Mouse (Mus musculus) layer of hippocampus, postnatal 25 days (tissue): Measurements from ENCODE around the gene Pla2g2d. TPM values are rescaled to one million over a fixed set of nuclear protein-coding genes. Genes with fewer than 3 reads are reported as not detected.
A peak's percentile ranks its signal among the peaks of the same experiment; 100 is the strongest.

Experiments
- DNase-seq, 2 experiments: peaks; one replicate each; pipeline ENCODE4 v3.0.0; 2022; ENCODE audit warnings: mixed read lengths in 2 of 2, low spot score in 1 of 2; ENCODE audit errors: extremely low spot score in 1 of 2
- total RNA-seq, 2 experiments: library from RNA; stranded (reverse); gene quantifications; 2 replicates each; pipeline ENCODE4 v1.2.3; 2021

The Pla2g2d gene
- total RNA-seq, 2 experiments from 2014 or later: 0.28 to 0.54 TPM

- no peak for DNase-seq
These were observed 2.2 kb downstream of the Pla2g2d start for GRCm38 (mm10) chr4:138777417-138778407.

- DNase-seq: no peak
These were observed 4.8 kb downstream of the Pla2g2d start for GRCm38 (mm10) chr4:138780300-138780699.

DNA sequence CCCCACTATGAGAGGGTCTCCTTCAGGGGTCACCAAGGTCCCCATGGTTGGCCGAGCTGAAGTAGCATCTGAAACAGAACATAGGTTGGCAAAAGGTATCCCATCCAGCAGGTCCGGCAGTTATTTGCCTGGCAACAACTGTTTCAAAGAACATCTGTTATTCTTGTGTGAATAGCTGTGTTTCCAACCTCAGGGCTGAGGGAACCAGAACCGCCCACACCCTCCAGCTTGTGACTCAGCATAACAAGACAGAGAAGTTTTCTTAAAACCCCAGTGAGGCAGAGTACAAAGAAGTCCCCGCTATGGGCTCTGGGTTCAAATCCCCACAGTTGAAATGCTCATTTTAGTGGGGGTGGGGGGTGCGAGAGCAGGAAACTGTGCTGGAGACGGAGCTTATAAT lies 6.6 kb downstream of the Pla2g2d start:
- peak in 1 of 2 experiments; percentile 22 for DNase-seq

- no peak for DNase-seq
These were observed 10.2 kb downstream of the Pla2g2d start for GRCm38 (mm10) chr4:138785721-138786120.

DNA sequence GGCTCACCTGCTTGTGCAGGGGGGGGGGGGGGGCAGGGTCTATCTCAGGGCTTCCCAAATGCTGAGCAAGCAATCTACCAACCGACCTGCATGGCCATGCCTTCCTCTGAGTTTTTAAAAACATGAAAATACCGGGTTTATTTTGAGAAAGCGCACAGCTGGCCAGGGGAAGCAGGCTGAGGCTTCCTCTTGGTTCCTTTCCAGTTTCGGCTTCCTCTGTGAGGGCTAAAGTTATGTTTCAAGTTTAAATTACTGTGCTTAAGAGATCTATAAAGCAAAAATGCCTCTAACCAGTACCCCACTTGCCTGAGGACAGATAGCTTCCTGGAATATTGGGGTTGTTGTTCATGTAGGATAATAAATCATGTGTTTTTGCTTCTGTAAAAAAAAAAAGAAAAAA lies 10.6 kb downstream of the Pla2g2d start:
- no peak for DNase-seq

DNA sequence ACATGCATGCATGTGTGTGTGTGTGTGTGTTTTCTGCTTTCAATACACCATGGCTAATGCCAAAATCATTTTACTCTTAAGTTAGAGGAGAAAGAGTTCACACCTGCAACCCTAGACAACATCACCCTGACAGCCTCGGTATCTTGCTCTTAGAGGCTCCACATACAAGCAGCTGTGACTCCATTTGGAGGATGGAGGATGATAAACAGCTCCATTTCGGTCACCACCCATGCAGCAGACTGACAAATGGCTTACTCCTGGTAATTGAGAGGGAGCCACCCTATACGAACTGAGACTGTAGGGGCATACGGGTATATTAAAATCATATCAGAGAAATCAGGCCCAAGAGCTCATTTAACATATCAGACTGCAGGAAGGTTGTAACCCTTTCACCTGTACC lies 12.8 kb downstream of the Pla2g2d start:
- no peak for DNase-seq

GRCm38 (mm10) chr4:138791452-138791851 lies 15.9 kb downstream of the Pla2g2d start:
- DNase-seq: no peak

- no peak for DNase-seq
These were observed 17.1 kb downstream of the Pla2g2d start for GRCm38 (mm10) chr4:138792599-138792998.

GRCm38 (mm10) chr4:138793276-138793675 lies 17.7 kb downstream of the Pla2g2d start:
- DNase-seq: peak; percentile 44 to 69

GRCm38 (mm10) chr4:138794344-138794743 lies 18.8 kb downstream of the Pla2g2d start:
- no peak for DNase-seq

GRCm38 (mm10) chr4:138796513-138797216 lies 21.1 kb downstream of the Pla2g2d start:
- DNase-seq: no peak

DNA sequence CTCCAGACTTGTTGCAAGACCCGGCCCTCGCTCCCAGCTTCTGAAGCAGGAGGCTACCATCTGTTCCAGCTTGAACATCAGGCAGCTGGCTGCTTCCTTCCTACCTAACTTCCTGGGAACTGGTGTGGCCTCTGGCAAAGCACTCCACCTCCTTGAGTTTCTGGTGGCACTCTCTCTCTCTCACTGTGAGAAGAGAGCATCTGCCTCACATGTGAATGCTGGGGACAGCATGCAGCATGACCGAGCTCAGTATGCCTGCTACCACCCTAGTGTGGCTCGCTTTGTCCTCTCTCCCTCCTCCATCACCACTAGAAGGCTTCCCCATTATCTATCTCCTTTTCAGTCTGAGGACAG lies 21.7 kb downstream of the Pla2g2d start:
- DNase-seq: no peak

GRCm38 (mm10) chr4:138800134-138800744 lies 24.7 kb downstream of the Pla2g2d start:
- DNase-seq: no peak

DNA sequence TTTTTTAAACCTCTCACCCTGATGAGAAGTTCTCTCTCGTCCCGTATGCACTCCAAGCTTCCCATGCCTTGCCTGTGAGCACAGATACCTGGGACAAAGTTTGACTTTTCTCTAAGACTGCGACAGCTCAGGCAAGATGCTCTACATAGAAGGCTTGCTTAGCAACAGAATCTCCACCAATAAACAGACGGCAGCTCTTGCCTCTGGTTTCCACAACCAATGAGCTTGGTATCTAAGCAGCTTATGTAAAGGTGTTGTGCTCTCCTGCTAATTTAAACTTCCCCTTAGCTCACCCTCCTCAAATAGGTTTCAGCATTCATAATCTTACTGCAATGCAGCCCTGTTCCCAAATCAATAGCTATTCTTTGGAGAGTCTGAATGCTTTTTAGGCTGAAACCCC lies 26.1 kb downstream of the Pla2g2d start:
- DNase-seq: no peak

DNA sequence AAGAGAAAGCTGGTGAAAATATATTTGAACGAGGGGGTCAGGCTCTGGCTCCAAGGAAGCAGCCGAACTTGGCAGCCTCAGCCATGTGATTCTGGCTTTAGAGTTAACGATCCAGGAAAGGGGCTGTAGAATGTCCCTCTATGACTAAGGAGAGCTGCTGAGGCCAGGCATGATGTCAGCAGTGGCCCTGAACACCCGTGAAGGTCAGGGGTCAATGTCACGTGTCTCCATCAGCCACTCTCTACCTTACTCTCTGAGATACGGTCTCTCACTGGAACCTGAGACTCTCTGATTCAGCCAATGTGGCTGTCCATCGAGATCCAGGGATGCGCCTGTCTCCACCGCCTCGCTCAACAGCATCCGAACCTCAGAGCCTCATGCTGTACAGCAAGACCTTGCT lies 27.4 kb downstream of the Pla2g2d start:
- DNase-seq: no peak

DNA sequence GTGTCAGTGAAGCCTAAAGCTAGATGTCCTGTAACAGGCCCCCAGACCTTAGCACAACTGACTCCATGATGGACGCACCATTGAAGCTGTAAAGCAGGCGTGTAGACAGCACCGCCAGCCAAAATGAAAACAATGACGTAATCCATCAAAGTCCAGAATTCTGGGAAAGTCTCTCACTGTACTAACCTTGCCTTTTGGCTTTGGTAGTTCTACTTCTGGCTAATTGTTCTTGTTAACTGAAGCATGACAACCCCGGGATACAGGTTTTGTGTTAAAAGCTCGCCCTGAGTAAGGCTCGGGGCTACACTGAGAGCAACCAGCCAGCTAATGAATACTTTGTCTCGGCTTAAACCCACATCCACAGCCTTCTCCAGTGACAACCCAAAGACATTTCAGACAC lies 29.7 kb downstream of the Pla2g2d start:
- no peak for DNase-seq

- no peak for DNase-seq
These were observed 30.6 kb downstream of the Pla2g2d start for GRCm38 (mm10) chr4:138806160-138806559.

- no peak for DNase-seq
These were observed 31.5 kb downstream of the Pla2g2d start for GRCm38 (mm10) chr4:138806920-138807541.

DNA sequence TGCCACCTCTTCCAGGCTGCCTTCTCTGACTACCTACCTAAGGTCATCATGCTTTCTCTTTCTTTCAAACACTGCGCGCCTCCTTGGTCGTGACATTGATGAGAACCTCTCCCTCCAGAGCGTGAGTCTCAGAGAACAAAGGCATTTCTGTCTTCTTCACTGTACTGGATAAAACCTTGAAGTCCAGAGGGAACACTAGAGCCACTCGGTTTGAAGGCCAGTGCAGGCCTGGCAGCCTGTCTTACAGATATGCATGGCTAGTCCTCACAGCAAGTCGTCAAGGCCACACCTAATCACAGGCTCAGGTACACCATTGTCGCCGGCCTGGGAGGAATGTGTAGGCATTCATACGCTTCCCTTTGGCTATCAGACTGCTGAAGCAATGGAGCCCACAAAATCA lies 40.6 kb downstream of the Pla2g2d start:
- DNase-seq: no peak

GRCm38 (mm10) chr4:138817736-138818135 lies 42.2 kb downstream of the Pla2g2d start:
- no peak for DNase-seq

GRCm38 (mm10) chr4:138819101-138819500 lies 43.6 kb downstream of the Pla2g2d start:
- DNase-seq: no peak
